Mouse (Mus musculus) forebrain, embryonic 16.5 days (tissue): ENCODE results near the gene Dgki. TPM values are rescaled to one million over a fixed set of nuclear protein-coding genes. Genes with fewer than 3 reads are reported as not detected.

Source experiments
- ATAC-seq: fragments of 200-750 bp; cut with Nextera tagmentation; 2 replicates; pipeline ENCODE4 v1.8.0; 2017; ENCODE audit warnings: mild to moderate bottlenecking, moderate library complexity
- H3K27ac ChIP-seq: fragments of 300-500 bp; sonication (generic); 2 replicates; pipeline ENCODE4 v1.5.1; 2014; ENCODE audit warnings: low read length, control low read depth
- H3K27me3 ChIP-seq: fragments of 300-500 bp; sonication (generic); replicated peaks from 2 replicates; pipeline ENCODE4 v1.6.1; 2014; ENCODE audit warnings: low read length; ENCODE audit not compliant: control insufficient read depth, insufficient read depth
- H3K36me3 ChIP-seq: fragments of 300-500 bp; sonication (generic); 2 replicates; pipeline ENCODE4 v1.6.1; 2014; ENCODE audit not compliant: control insufficient read depth, insufficient read depth
- H3K4me1 ChIP-seq: fragments of 300-500 bp; sonication (generic); replicated peaks from 2 replicates; pipeline ENCODE4 v1.6.1; 2014; ENCODE audit warnings: low read length; ENCODE audit not compliant: control insufficient read depth, insufficient read depth
- H3K4me2 ChIP-seq: fragments of 300-500 bp; sonication (generic); 2 replicates; pipeline ENCODE4 v1.6.1; 2014; ENCODE audit warnings: mild to moderate bottlenecking, low read length, control low read depth
- H3K4me3 ChIP-seq: fragments of 300-500 bp; sonication (generic); replicated peaks from 2 replicates; pipeline ENCODE4 v1.5.1; 2014; ENCODE audit warnings: mild to moderate bottlenecking, low read length, control low read depth
- H3K9ac ChIP-seq: fragments of 300-500 bp; sonication (generic); replicated peaks from 2 replicates; pipeline ENCODE4 v1.6.1; 2014; ENCODE audit warnings: low read depth, low read length, control low read depth
- H3K9me3 ChIP-seq: fragments of 300-500 bp; sonication (generic); 2 replicates; pipeline ENCODE4 v1.6.1; 2016; ENCODE audit warnings: low read length; ENCODE audit not compliant: control insufficient read depth
- WGBS: fragments of 180-500 bp; shearing (Covaris S2); extraction: QIAGEN DNeasy Blood & Tissue Kit; methylation state at CpG from one replicate; pipeline ENCODE4 v1.1.7; 2014; 5-methylcytosine and 5-hydroxymethylcytosine counted together
- polyA plus RNA-seq: library from polyadenylated mRNA; unstranded; fragments of >200 nt; fragmentation: Nextera tagmentation; extraction: Ambion mirVana; gene quantifications from 2 replicates; pipeline ENCODE4 v1.2.1, GENCODE M21; 2015

Dgki gene
- polyA plus RNA-seq: 9.6 and 10.5 TPM in 2 replicates

- Histone ChIP-seq H3K27me3 (0 out of 2 replicates have a peak, but pooled peaks cover 2% of the 10 kb centered on the region), H3K4me1 (peaks cover 29% of the 10 kb centered on the region), H3K4me3 (peak within 1 kb of the TSS; percentile 83), H3K9ac (peak within 1 kb of the TSS; percentile 88), H3K4me2 (peak within 1 kb of the TSS; percentile 85), H3K27ac (peak within 1 kb of the TSS; percentile 80), H3K9me3 (no peaks in the 10 kb centered on the region), H3K36me3 (no peaks in the 10 kb centered on the region)
- peak; percentile 96 for ATAC-seq
- under 1% methylated on average over 63 of the region's 65 CpGs for WGBS
These were observed at the start of gene Dgki for GRCm38 (mm10) chr6:37299562-37300390. Dgki (minus strand) TSS chr6:37300184.

- Histone ChIP-seq H3K4me1 (peaks cover 4% of the 10 kb centered on the region; the same call in 1 of the 2 replicates), H3K9me3 (no peaks in the 10 kb centered on the region), H3K27ac (no peak overlapping the region), H3K4me3 (no peak overlapping the region), H3K4me2 (no peak overlapping the region), H3K9ac (no peak overlapping the region), H3K36me3 (no peaks in the 10 kb centered on the region), H3K27me3 (no peaks in the 10 kb centered on the region)
- 82% methylated on average over 5 of the region's 5 CpGs for WGBS
- no peak for ATAC-seq
These were observed 47.6 kb upstream of the Dgki start for GRCm38 (mm10) chr6:37347606-37348005.

GRCm38 (mm10) chr6:37338055-37338454 is 38.1 kb upstream of the Dgki start:
- no peak overlapping the region for H3K27ac ChIP-seq
- H3K4me1 ChIP-seq: peaks cover 13% of the 10 kb centered on the region
- no peaks in the 10 kb centered on the region for H3K27me3 ChIP-seq
- H3K4me3 ChIP-seq: no peak overlapping the region
- WGBS: 89% methylated on average over 5 of the region's 5 CpGs
- ATAC-seq: no peak
- H3K36me3 ChIP-seq: no peaks in the 10 kb centered on the region
- H3K4me2 ChIP-seq: no peak overlapping the region
- no peaks in the 10 kb centered on the region for H3K9me3 ChIP-seq
- H3K9ac ChIP-seq: no peak overlapping the region

GRCm38 (mm10) chr6:37336831-37337260 is 36.9 kb upstream of the Dgki start:
- no peaks in the 10 kb centered on the region for H3K36me3 ChIP-seq
- H3K4me3 ChIP-seq: no peak overlapping the region
- H3K27ac ChIP-seq: peak overlapping the region; percentile 21; the same call in 1 of the 2 replicates
- H3K4me2 ChIP-seq: no peak overlapping the region
- H3K4me1 ChIP-seq: peaks cover 13% of the 10 kb centered on the region
- WGBS: 5% methylated on average over 5 of the region's 5 CpGs
- H3K9ac ChIP-seq: no peak overlapping the region
- no peaks in the 10 kb centered on the region for H3K9me3 ChIP-seq
- H3K27me3 ChIP-seq: no peaks in the 10 kb centered on the region
- ATAC-seq: peak; percentile 70

- Histone ChIP-seq H3K36me3 (no peaks in the 10 kb centered on the region), H3K4me2 (no peak overlapping the region), H3K4me1 (peaks cover 13% of the 10 kb centered on the region), H3K27ac (no peak overlapping the region), H3K9me3 (no peaks in the 10 kb centered on the region), H3K27me3 (no peaks in the 10 kb centered on the region), H3K4me3 (no peak overlapping the region), H3K9ac (no peak overlapping the region)
- WGBS: 51% methylated on average over 7 of the region's 7 CpGs
- ATAC-seq: peak; percentile 27; the same call in 1 of the 2 replicates
These were observed 36.4 kb upstream of the Dgki start for GRCm38 (mm10) chr6:37336381-37336780.

- H3K4me1 ChIP-seq: peaks cover 33% of the 10 kb centered on the region
- WGBS: 84% methylated on average over 10 of the region's 10 CpGs
These were observed 32.9 kb upstream of the Dgki start for GRCm38 (mm10) chr6:37332846-37333245.

GRCm38 (mm10) chr6:37329901-37330864 is 30.2 kb upstream of the Dgki start:
- Histone ChIP-seq H3K27ac (peak overlapping the region; percentile 5), H3K27me3 (no peaks in the 10 kb centered on the region), H3K4me3 (no peak overlapping the region), H3K4me1 (peaks cover 35% of the 10 kb centered on the region), H3K9me3 (no peaks in the 10 kb centered on the region), H3K36me3 (no peaks in the 10 kb centered on the region), H3K9ac (no peak overlapping the region), H3K4me2 (no peak overlapping the region)
- WGBS: 20% methylated on average over 5 of the region's 5 CpGs
- peak; percentile 70 for ATAC-seq

More at GRCm38 (mm10) chr6:37332846-37333245, 32.9 kb upstream of the Dgki start:
- H3K27me3 ChIP-seq: no peaks in the 10 kb centered on the region
- no peaks in the 10 kb centered on the region for H3K9me3 ChIP-seq
- H3K4me3 ChIP-seq: no peak overlapping the region
- ATAC-seq: no peak
- no peak overlapping the region for H3K4me2 ChIP-seq
- no peak overlapping the region for H3K9ac ChIP-seq
- H3K36me3 ChIP-seq: no peaks in the 10 kb centered on the region
- H3K27ac ChIP-seq: no peak overlapping the region

GRCm38 (mm10) chr6:37329376-37329775 is 29.4 kb upstream of the Dgki start:
- Histone ChIP-seq H3K27me3 (no peaks in the 10 kb centered on the region), H3K4me1 (peaks cover 35% of the 10 kb centered on the region), H3K4me2 (no peak overlapping the region), H3K9ac (no peak overlapping the region), H3K36me3 (no peaks in the 10 kb centered on the region), H3K27ac (no peak overlapping the region), H3K9me3 (no peaks in the 10 kb centered on the region), H3K4me3 (no peak overlapping the region)
- 81% methylated on average over 3 of the region's 3 CpGs for WGBS
- no peak for ATAC-seq

- Histone ChIP-seq H3K4me2 (no peak overlapping the region), H3K9ac (no peak overlapping the region), H3K4me1 (peaks cover 35% of the 10 kb centered on the region), H3K27me3 (no peaks in the 10 kb centered on the region), H3K36me3 (no peaks in the 10 kb centered on the region), H3K9me3 (no peaks in the 10 kb centered on the region), H3K4me3 (no peak overlapping the region), H3K27ac (no peak overlapping the region)
- WGBS: 21% methylated on average over 7 of the region's 7 CpGs
- no peak for ATAC-seq
These were observed 28.7 kb upstream of the Dgki start for GRCm38 (mm10) chr6:37328671-37329070.
